8 mouse cellular contexts compared by ENCODE assay signal in the genomic region with DNA sequence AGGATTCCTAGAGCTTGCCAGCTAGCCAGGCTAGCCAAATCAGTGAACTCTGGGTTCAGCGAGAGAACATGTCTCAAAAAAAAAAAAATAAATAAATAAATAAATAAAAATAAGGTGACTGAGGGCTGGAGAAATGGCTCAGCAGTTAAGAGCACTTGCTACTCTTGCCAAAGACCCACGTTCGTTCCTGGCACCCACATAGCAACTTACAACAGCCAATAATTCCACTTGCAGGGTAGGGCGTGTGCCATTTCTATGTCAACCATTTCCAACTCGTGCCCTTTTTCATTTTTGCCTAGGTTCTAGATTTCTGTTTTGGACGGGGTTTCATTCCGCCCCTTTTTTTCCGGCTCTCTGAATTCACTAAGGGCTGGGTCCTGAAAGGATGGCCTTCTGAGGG. TPM values are rescaled to one million over a fixed set of nuclear protein-coding genes. Genes with fewer than 3 reads are reported as not detected.
A peak's percentile ranks its signal among the peaks of the same experiment; 100 is the strongest.
DNase-seq lines count a peak whose midpoint lies in the region; ATAC-seq and TF ChIP-seq lines count a peak whose summit lies in the region.

No protein-coding gene starts in this region.

- 38% methylated on average over 8 of the region's 8 CpGs for WGBS in kidney, embryonic 14.5 days
- WGBS in hindbrain, embryonic 11.5 days: 36% methylated on average over 8 of the region's 8 CpGs
- WGBS in midbrain, embryonic 13.5 days: 32% methylated on average over 8 of the region's 8 CpGs

- peaks cover 7% of the 10 kb centered on the region for H3K36me3 ChIP-seq in kidney, embryonic 14.5 days (ENCODE audit: control insufficient read depth, insufficient read depth, low read length)
- no peaks in the 10 kb centered on the region for H3K36me3 ChIP-seq in hindbrain, embryonic 11.5 days (ENCODE audit: control insufficient read depth, insufficient read depth, low read length)
- peaks cover 6% of the 10 kb centered on the region; the same call in 1 of the 2 replicates for H3K36me3 ChIP-seq in midbrain, embryonic 13.5 days

- H3K9me3 ChIP-seq in kidney, embryonic 14.5 days (ENCODE audit: control insufficient read depth, low read length): no peaks in the 10 kb centered on the region
- no peaks in the 10 kb centered on the region for H3K9me3 ChIP-seq in hindbrain, embryonic 11.5 days (ENCODE audit: control insufficient read depth, low read length)
- H3K9me3 ChIP-seq in midbrain, embryonic 13.5 days: no peaks in the 10 kb centered on the region

- peak overlapping the region; percentile 13; the same call in 1 of the 2 replicates for H3K9ac ChIP-seq in kidney, embryonic 14.5 days (ENCODE audit: low read depth, low read length)
- peak overlapping the region; percentile 57 for H3K9ac ChIP-seq in hindbrain, embryonic 11.5 days (ENCODE audit: low read depth, low read length)
- peak overlapping the region; percentile 69 for H3K9ac ChIP-seq in midbrain, embryonic 13.5 days (replicated peaks)

- no peak for TF ChIP-seq CTCF in bone marrow macrophage, adult 2 months (IDR thresholded peaks at IDR 0.05; ENCODE audit: low read depth, low read length)

- 0 out of 2 replicates have a peak, but pooled peaks cover 5% of the 10 kb centered on the region for H3K4me1 ChIP-seq in kidney, embryonic 14.5 days (ENCODE audit: control insufficient read depth, insufficient read depth, low read length)
- peaks cover 28% of the 10 kb centered on the region for H3K4me1 ChIP-seq in bone marrow macrophage, adult 2 months (ENCODE audit: control insufficient read depth, insufficient read depth, low read length)
- H3K4me1 ChIP-seq in hindbrain, embryonic 11.5 days (replicated peaks; ENCODE audit: control insufficient read depth, insufficient read depth, low read length): 0 out of 2 replicates have a peak, but pooled peaks cover 3% of the 10 kb centered on the region
- peaks cover 13% of the 10 kb centered on the region for H3K4me1 ChIP-seq in midbrain, embryonic 13.5 days (replicated peaks)

- DNase-seq in kidney, postnatal 25 days: no peak
- no peak for DNase-seq in hindbrain, embryonic 11.5 days (ENCODE audit: low spot score)
- no peak for DNase-seq in right cerebral cortex, postnatal 25 days
- no peak for DNase-seq in right cerebral cortex, postnatal 14 days
- DNase-seq in spleen, adult 18-20 months: no peak

- no peaks in the 10 kb centered on the region for H3K27me3 ChIP-seq in kidney, embryonic 14.5 days (ENCODE audit: control insufficient read depth, insufficient read depth, low read length)
- no peaks in the 10 kb centered on the region for H3K27me3 ChIP-seq in hindbrain, embryonic 11.5 days (ENCODE audit: control insufficient read depth, insufficient read depth, low read length)
- no peaks in the 10 kb centered on the region for H3K27me3 ChIP-seq in midbrain, embryonic 13.5 days

- H3K27ac ChIP-seq in kidney, embryonic 14.5 days (ENCODE audit: low read depth, low read length): no peak overlapping the region
- no peak overlapping the region for H3K27ac ChIP-seq in bone marrow macrophage, adult 2 months (ENCODE audit: insufficient read depth, low read depth, low read length)
- H3K27ac ChIP-seq in hindbrain, embryonic 11.5 days (ENCODE audit: low read depth, low read length): 0 out of 2 replicates have a peak overlapping the region, but pooled peaks have one; percentile 10
- peak overlapping the region; percentile 64; the same call in 1 of the 2 replicates for H3K27ac ChIP-seq in midbrain, embryonic 13.5 days

- no peak for ATAC-seq in kidney, embryonic 14.5 days (ENCODE audit: low FRiP score, low TSS enrichment)
- ATAC-seq in hindbrain, embryonic 11.5 days (ENCODE audit: low FRiP score): no peak
- ATAC-seq in midbrain, embryonic 13.5 days: no peak

- peak overlapping the region; percentile 64 for H3K4me2 ChIP-seq in kidney, embryonic 14.5 days (replicated peaks; ENCODE audit: low read depth, low read length)
- H3K4me2 ChIP-seq in hindbrain, embryonic 11.5 days (replicated peaks; ENCODE audit: low read depth, low read length): peak overlapping the region; percentile 74
- peak overlapping the region; percentile 73 for H3K4me2 ChIP-seq in midbrain, embryonic 13.5 days (replicated peaks)

- TF ChIP-seq POLR2A in bone marrow macrophage, adult 2 months (IDR thresholded peaks at IDR 0.05; ENCODE audit: borderline replicate concordance, low read depth, low read length): no peak

- peak overlapping the region; percentile 74 for H3K4me3 ChIP-seq in kidney, embryonic 14.5 days (ENCODE audit: low read length)
- H3K4me3 ChIP-seq in bone marrow macrophage, adult 2 months (ENCODE audit: insufficient read depth, low read length): peak overlapping the region; percentile 70
- H3K4me3 ChIP-seq in hindbrain, embryonic 11.5 days (ENCODE audit: low read depth, low read length): peak overlapping the region; percentile 67
- H3K4me3 ChIP-seq in midbrain, embryonic 13.5 days (replicated peaks): peak overlapping the region; percentile 79

RNA-seq across cellular contexts. Expression of a gene that starts 0.7 kb away (rescaled TPM):
- polyA plus RNA-seq in kidney, embryonic 14.5 days (2014; fragmentation: Nextera tagmentation; extraction: Ambion mirVana): 2.5 and 2.7 TPM in 2 replicates
- 1.1 and 1.7 TPM in 2 replicates for polyA plus RNA-seq in bone marrow macrophage, adult 2 months (2012; ENCODE audit: insufficient read depth, insufficient read length, missing spikeins)
- polyA plus RNA-seq in hindbrain, embryonic 11.5 days (2014; fragmentation: Nextera tagmentation; extraction: Ambion mirVana): 2.2 and 4.1 TPM in 2 replicates
- polyA plus RNA-seq in midbrain, embryonic 13.5 days (2015; fragmentation: Nextera tagmentation; extraction: Ambion mirVana): 4.8 and 6.7 TPM in 2 replicates

RNA-seq across cellular contexts. Expression of a gene that starts 15.3 kb away (rescaled TPM):
- polyA plus RNA-seq in kidney, embryonic 14.5 days (2014; fragmentation: Nextera tagmentation; extraction: Ambion mirVana): 182 and 198 TPM in 2 replicates
- polyA plus RNA-seq in bone marrow macrophage, adult 2 months (2012; ENCODE audit: insufficient read depth, insufficient read length, missing spikeins): 21.5 and 22.6 TPM in 2 replicates
- polyA plus RNA-seq in hindbrain, embryonic 11.5 days (2014; fragmentation: Nextera tagmentation; extraction: Ambion mirVana): 149 and 150 TPM in 2 replicates
- 88.9 and 89.2 TPM in 2 replicates for polyA plus RNA-seq in midbrain, embryonic 13.5 days (2015; fragmentation: Nextera tagmentation; extraction: Ambion mirVana)

RNA-seq across cellular contexts. Expression of a gene that starts 34.9 kb away (rescaled TPM):
- 8.9 and 13.8 TPM in 2 replicates for polyA plus RNA-seq in kidney, embryonic 14.5 days (2014; fragmentation: Nextera tagmentation; extraction: Ambion mirVana)
- 15.9 and 18.9 TPM in 2 replicates for polyA plus RNA-seq in bone marrow macrophage, adult 2 months (2012; ENCODE audit: insufficient read depth, insufficient read length, missing spikeins)
- polyA plus RNA-seq in hindbrain, embryonic 11.5 days (2014; fragmentation: Nextera tagmentation; extraction: Ambion mirVana): 15.8 and 18.3 TPM in 2 replicates
- 18.1 and 20.1 TPM in 2 replicates for polyA plus RNA-seq in midbrain, embryonic 13.5 days (2015; fragmentation: Nextera tagmentation; extraction: Ambion mirVana)

RNA-seq across cellular contexts. Expression of a gene that starts 56.5 kb away (rescaled TPM):
- polyA plus RNA-seq in kidney, embryonic 14.5 days (2014; fragmentation: Nextera tagmentation; extraction: Ambion mirVana): 47.1 and 53.0 TPM in 2 replicates
- 14.0 and 16.1 TPM in 2 replicates for polyA plus RNA-seq in bone marrow macrophage, adult 2 months (2012; ENCODE audit: insufficient read depth, insufficient read length, missing spikeins)
- 45.8 and 49.2 TPM in 2 replicates for polyA plus RNA-seq in hindbrain, embryonic 11.5 days (2014; fragmentation: Nextera tagmentation; extraction: Ambion mirVana)
- 18.5 and 20.0 TPM in 2 replicates for polyA plus RNA-seq in midbrain, embryonic 13.5 days (2015; fragmentation: Nextera tagmentation; extraction: Ambion mirVana)

RNA-seq across cellular contexts. Expression of a gene that starts 56.8 kb away (rescaled TPM):
- 80.2 and 111 TPM in 2 replicates for polyA plus RNA-seq in kidney, embryonic 14.5 days (2014; fragmentation: Nextera tagmentation; extraction: Ambion mirVana)
- polyA plus RNA-seq in bone marrow macrophage, adult 2 months (2012; ENCODE audit: insufficient read depth, insufficient read length, missing spikeins): 35.8 and 43.9 TPM in 2 replicates
- polyA plus RNA-seq in hindbrain, embryonic 11.5 days (2014; fragmentation: Nextera tagmentation; extraction: Ambion mirVana): 68.6 and 73.8 TPM in 2 replicates
- polyA plus RNA-seq in midbrain, embryonic 13.5 days (2015; fragmentation: Nextera tagmentation; extraction: Ambion mirVana): 45.1 and 46.3 TPM in 2 replicates

Comparison
In these comparisons a context has a peak if more than half of its experiments do, and no peak if none do; other contexts are left out.
1. H3K27ac ChIP-seq: peak in hindbrain, embryonic 11.5 days (single experiment) and midbrain, embryonic 13.5 days (single experiment); none in kidney, embryonic 14.5 days (single experiment) and bone marrow macrophage, adult 2 months (single experiment).
2. H3K9ac ChIP-seq: peak in every context shown above with its lines; median percentile 69 in midbrain, embryonic 13.5 days; 57 in hindbrain, embryonic 11.5 days; 13 in kidney, embryonic 14.5 days.
3. Peak in every context shown above with its lines, with median percentiles within 50 percentile points of each other: H3K4me2 ChIP-seq and H3K4me3 ChIP-seq.